Mouse (Mus musculus) megakaryocyte, embryonic 14.5 days (primary cell): Measurements from ENCODE around the gene Fut7.

ENCODE experiments used
- FLI1 ChIP-seq: IDR thresholded peaks from 2 replicates; pipeline ENCODE4 v1.6.1; 2012; ENCODE audit warnings: low read length, inconsistent platforms, mixed read lengths
- GATA1 ChIP-seq: IDR thresholded peaks from 3 replicates; pipeline ENCODE4 v1.6.1; 2012; ENCODE audit warnings: mixed read lengths, low read length, inconsistent platforms, borderline replicate concordance

DNA sequence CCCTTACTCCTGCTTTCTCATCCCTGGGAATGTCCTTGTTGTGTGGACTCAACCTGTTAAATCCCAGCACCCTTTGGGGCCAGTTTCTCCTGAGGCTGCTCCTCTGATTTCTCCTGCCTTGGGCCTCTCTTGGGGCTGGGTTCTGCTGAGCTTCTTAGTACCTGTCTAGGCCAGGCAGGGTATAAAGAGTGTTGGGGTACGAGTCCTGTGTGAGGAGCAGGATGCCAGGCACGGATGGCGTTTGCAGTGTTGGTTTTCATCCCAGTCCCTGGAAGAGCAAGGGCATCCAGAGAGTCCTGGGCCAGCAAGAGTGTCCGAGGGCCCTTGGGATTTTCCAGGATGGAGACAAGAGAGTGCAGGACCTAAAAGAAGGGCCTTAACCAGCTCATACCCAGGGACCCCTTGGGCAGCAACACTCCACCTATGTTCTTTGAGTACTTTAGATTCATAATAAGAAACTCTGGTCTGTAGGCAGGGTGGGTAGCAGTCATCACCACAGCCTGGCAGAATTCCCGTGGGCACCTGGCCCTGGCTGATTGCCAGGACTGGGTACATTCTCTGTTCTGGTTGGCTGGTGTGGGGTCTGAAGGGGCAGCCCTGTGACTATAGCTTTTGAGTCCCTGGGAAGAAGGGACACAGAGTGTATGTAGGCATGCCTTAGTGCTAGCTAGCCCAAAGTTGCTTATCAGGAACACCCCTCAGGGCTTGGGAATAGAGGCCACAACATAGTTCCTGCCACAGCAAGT, 6.5 kb downstream of the Fut7 start:
- TF ChIP-seq GATA1 (no peak), FLI1 (no peak)
